Mouse (Mus musculus): Measurements from ENCODE around the gene Acap3. TPM values are rescaled to one million over a fixed set of nuclear protein-coding genes. Genes with fewer than 3 reads are reported as not detected.
A peak's percentile ranks its signal among the peaks of the same experiment; 100 is the strongest.

Gene Acap3
- 3.8 and 4.1 TPM in 2 replicates for polyA plus RNA-seq (2012)

- peak within 1 kb of the TSS; percentile 89 for H3K4me3 ChIP-seq (replicated peaks)
- H3K36me3 ChIP-seq (ENCODE audit: control insufficient read depth): peaks cover 57% of the 10 kb centered on the region
- H3K27me3 ChIP-seq (ENCODE audit: control insufficient read depth): no peaks in the 10 kb centered on the region
- H3K9me3 ChIP-seq (ENCODE audit: control insufficient read depth, low read length): no peaks in the 10 kb centered on the region
- peaks cover 58% of the 10 kb centered on the region for H3K4me1 ChIP-seq (ENCODE audit: control insufficient read depth)
- TF ChIP-seq TAL1 (IDR thresholded peaks at IDR 0.05; ENCODE audit: low read length) (no peak), GATA1 (IDR thresholded peaks at IDR 0.05; ENCODE audit: low read length) (no peak)
Observed at GRCm38 (mm10) chr4:155891551-155892001, at the start of gene Acap3, which contains the start of gene Pusl1. Gene Acap3, plus strand, starts transcription at chr4:155891822. Gene Pusl1, minus strand, starts transcription at chr4:155891781.

DNA sequence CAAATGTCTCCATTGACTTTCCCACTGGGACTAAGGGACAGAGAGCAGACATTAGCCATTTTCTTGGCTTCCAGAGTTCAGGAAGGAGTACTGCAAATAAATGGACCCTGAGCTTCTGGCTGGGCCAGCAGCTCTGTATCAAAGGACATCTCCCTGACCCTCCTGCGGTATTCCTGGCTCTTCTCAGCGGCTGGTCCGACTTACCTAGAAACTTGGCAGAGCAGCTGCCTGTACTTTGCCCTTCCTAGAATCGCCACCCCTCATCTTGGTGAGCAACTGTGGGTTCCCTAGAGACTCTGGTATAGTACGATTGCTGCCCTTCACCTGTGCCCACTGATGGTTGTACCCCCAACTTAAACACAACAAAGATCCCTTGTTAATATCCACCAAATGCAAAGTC, 48.4 kb upstream of the Acap3 start:
- TF ChIP-seq GATA1 (IDR thresholded peaks at IDR 0.05; ENCODE audit: low read length) (no peak), TAL1 (IDR thresholded peaks at IDR 0.05; ENCODE audit: low read length) (no peak)
- Histone ChIP-seq H3K36me3 (ENCODE audit: control insufficient read depth) (no peaks in the 10 kb centered on the region), H3K9me3 (ENCODE audit: control insufficient read depth, low read length) (no peaks in the 10 kb centered on the region; the same call in 1 of the 2 replicates), H3K4me3 (replicated peaks) (no peak overlapping the region), H3K4me1 (ENCODE audit: control insufficient read depth) (peaks cover 43% of the 10 kb centered on the region), H3K27me3 (ENCODE audit: control insufficient read depth) (peaks cover 55% of the 10 kb centered on the region)

GRCm38 (mm10) chr4:155846871-155847578, 44.6 kb upstream of the Acap3 start, which contains the start of gene Dvl1:
Gene Dvl1, plus strand, starts transcription at chr4:155847402.
- Histone ChIP-seq H3K9me3 (ENCODE audit: control insufficient read depth, low read length) (no peaks in the 10 kb centered on the region), H3K4me1 (ENCODE audit: control insufficient read depth) (peaks cover 53% of the 10 kb centered on the region), H3K36me3 (ENCODE audit: control insufficient read depth) (peaks cover 24% of the 10 kb centered on the region), H3K27me3 (ENCODE audit: control insufficient read depth) (peaks cover 23% of the 10 kb centered on the region), H3K4me3 (replicated peaks) (peak within 1 kb of the TSS; percentile 97)
- TF ChIP-seq TAL1 (IDR thresholded peaks at IDR 0.05; ENCODE audit: low read length) (no peak), GATA1 (IDR thresholded peaks at IDR 0.05; ENCODE audit: low read length) (no peak)

GRCm38 (mm10) chr4:155847591-155848352, 43.9 kb upstream of the Acap3 start:
- TF ChIP-seq TAL1 (IDR thresholded peaks at IDR 0.05; ENCODE audit: low read length) (no peak), GATA1 (IDR thresholded peaks at IDR 0.05; ENCODE audit: low read length) (no peak)
- Histone ChIP-seq H3K27me3 (ENCODE audit: control insufficient read depth) (peaks cover 15% of the 10 kb centered on the region), H3K4me1 (ENCODE audit: control insufficient read depth) (peaks cover 57% of the 10 kb centered on the region), H3K36me3 (ENCODE audit: control insufficient read depth) (peaks cover 30% of the 10 kb centered on the region), H3K9me3 (ENCODE audit: control insufficient read depth, low read length) (no peaks in the 10 kb centered on the region), H3K4me3 (replicated peaks) (peak overlapping the region; percentile 97)

- Histone ChIP-seq H3K4me1 (ENCODE audit: control insufficient read depth) (peaks cover 58% of the 10 kb centered on the region), H3K27me3 (ENCODE audit: control insufficient read depth) (peaks cover 7% of the 10 kb centered on the region), H3K36me3 (ENCODE audit: control insufficient read depth) (peaks cover 36% of the 10 kb centered on the region), H3K4me3 (replicated peaks) (peak overlapping the region; percentile 97), H3K9me3 (ENCODE audit: control insufficient read depth, low read length) (no peaks in the 10 kb centered on the region)
- TF ChIP-seq TAL1 (IDR thresholded peaks at IDR 0.05; ENCODE audit: low read length): no peak
- no peak for TF ChIP-seq GATA1 (IDR thresholded peaks at IDR 0.05; ENCODE audit: low read length)
Observed at GRCm38 (mm10) chr4:155848434-155849095, 43.1 kb upstream of the Acap3 start.

DNA sequence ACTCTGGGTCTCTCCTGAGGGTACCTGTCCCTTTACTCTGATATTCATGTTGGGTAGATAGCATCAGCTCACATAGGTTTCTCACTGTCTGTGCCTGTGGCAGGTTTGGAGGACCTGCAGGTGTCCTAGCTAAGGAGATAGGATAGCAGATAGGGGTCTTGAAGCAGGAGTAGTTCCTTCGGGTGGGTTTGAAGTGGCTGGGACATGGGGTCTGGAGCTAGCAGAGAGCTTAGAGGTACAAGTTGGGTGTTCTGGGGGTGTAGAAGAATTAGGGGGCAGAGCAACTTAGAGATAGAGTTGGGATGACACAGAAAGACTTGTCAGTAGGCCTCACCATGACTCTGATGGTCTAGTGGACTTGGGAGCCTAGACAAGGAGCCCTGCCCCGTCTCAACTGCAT, 42.2 kb upstream of the Acap3 start:
- Histone ChIP-seq H3K27me3 (ENCODE audit: control insufficient read depth) (peaks cover 4% of the 10 kb centered on the region), H3K9me3 (ENCODE audit: control insufficient read depth, low read length) (no peaks in the 10 kb centered on the region), H3K36me3 (ENCODE audit: control insufficient read depth) (peaks cover 44% of the 10 kb centered on the region), H3K4me1 (ENCODE audit: control insufficient read depth) (peaks cover 59% of the 10 kb centered on the region), H3K4me3 (replicated peaks) (peak overlapping the region; percentile 97)
- no peak for TF ChIP-seq GATA1 (IDR thresholded peaks at IDR 0.05; ENCODE audit: low read length)
- no peak for TF ChIP-seq TAL1 (IDR thresholded peaks at IDR 0.05; ENCODE audit: low read length)

DNA sequence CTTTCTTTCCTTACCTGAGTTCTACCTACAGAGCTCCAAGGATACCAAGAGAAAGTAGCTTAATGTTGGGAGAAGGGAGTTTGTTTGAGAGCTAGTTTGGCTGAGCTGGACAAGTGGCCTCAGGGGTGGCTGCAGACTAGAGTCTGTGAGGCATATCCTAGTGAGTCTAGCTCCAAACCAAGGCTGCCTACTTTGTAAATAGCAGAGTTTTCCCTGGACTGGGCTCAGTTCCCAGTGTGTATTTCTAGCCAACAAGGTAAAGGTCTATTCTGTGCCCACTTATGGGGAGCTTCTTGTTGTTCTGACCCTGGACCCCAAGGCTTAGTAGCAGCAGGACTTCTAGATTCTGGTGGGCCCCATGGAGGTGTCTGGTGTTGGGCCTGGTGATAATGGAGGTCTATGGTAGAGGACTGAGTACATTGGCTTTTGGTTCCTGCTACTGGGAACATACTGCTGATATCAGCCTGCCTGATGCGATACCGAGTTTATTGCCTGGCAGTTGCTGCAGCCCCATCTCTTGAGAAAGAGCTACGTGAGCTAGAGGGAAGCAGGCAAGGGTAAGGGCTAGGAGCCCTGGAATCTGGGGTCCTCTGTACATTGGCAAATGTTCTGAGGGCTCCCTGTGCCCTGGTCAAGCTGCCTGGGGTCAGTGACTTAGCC, 41.7 kb upstream of the Acap3 start:
- TF ChIP-seq TAL1 (IDR thresholded peaks at IDR 0.05; ENCODE audit: low read length) (no peak), GATA1 (IDR thresholded peaks at IDR 0.05; ENCODE audit: low read length) (no peak)
- peaks cover 64% of the 10 kb centered on the region for H3K4me1 ChIP-seq (ENCODE audit: control insufficient read depth)

GRCm38 (mm10) chr4:155851368-155851767, 40.3 kb upstream of the Acap3 start:
- peaks cover 64% of the 10 kb centered on the region for H3K36me3 ChIP-seq (ENCODE audit: control insufficient read depth)
- TF ChIP-seq GATA1 (IDR thresholded peaks at IDR 0.05; ENCODE audit: low read length) (no peak), TAL1 (IDR thresholded peaks at IDR 0.05; ENCODE audit: low read length) (no peak)

More for the DNA sequence above, 41.7 kb upstream of the Acap3 start:
- Histone ChIP-seq H3K4me3 (replicated peaks) (peak overlapping the region; percentile 97), H3K36me3 (ENCODE audit: control insufficient read depth) (peaks cover 50% of the 10 kb centered on the region), H3K27me3 (ENCODE audit: control insufficient read depth) (peaks cover 4% of the 10 kb centered on the region), H3K9me3 (ENCODE audit: control insufficient read depth, low read length) (no peaks in the 10 kb centered on the region)

More at GRCm38 (mm10) chr4:155851368-155851767, 40.3 kb upstream of the Acap3 start:
- Histone ChIP-seq H3K27me3 (ENCODE audit: control insufficient read depth) (no peaks in the 10 kb centered on the region), H3K4me3 (replicated peaks) (no peak overlapping the region), H3K4me1 (ENCODE audit: control insufficient read depth) (peaks cover 77% of the 10 kb centered on the region), H3K9me3 (ENCODE audit: control insufficient read depth, low read length) (no peaks in the 10 kb centered on the region)
